Mouse (Mus musculus) kidney, postnatal 14 days (tissue): ENCODE data around the gene Setd4.
A peak's percentile ranks its signal among the peaks of the same experiment; 100 is the strongest.
"Not testable (repeated sequence)": the region's sequence is repeated elsewhere in the genome, so short reads cannot be mapped to it uniquely, and the experiment has no call there.

Source experiments
- DNase-seq: peaks from one replicate; pipeline ENCODE4 v3.0.0; 2022; ENCODE audit warnings: mixed read lengths

Setd4 gene

DNA sequence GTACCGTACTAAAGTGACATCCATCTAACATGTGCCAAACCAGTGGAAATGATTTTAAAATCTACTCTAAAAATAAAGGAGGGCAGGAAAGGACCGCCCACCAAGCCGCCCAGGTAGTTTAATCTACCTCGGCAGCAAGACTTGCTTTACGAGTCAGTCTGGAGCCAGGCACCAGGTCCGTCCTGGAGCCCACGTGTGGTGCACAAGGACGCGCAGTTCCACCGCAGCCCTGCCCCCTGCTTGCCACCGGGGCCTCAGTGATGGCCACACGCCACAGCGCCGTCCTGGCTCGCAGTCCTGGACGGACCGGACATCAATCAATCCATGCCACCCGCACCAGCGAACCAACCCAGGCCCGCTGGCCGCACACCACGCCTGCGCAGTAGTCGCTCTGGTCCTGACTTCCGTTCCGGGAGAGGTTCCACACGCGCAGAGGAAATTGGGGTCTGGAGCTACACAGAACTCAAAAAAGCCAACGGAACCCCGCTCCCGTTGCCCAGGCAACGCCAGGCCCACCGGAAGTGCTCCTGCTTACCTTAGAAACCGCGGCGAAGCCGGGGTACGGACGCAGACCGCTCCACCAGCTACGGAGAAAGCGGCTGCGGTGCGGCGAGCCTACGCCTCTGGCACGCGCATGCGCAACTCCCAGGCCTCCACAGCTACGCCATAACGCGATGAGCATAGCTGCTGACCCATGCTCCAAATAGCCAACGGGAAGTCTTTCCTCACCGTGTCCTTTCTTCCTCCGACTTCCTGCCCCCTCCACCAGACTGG is at the start of gene Setd4:
Gene Setd4 (minus strand): TSS at position 625 of the 774 bp plus-strand sequence.
- DNase-seq: peak; percentile 96

DNA sequence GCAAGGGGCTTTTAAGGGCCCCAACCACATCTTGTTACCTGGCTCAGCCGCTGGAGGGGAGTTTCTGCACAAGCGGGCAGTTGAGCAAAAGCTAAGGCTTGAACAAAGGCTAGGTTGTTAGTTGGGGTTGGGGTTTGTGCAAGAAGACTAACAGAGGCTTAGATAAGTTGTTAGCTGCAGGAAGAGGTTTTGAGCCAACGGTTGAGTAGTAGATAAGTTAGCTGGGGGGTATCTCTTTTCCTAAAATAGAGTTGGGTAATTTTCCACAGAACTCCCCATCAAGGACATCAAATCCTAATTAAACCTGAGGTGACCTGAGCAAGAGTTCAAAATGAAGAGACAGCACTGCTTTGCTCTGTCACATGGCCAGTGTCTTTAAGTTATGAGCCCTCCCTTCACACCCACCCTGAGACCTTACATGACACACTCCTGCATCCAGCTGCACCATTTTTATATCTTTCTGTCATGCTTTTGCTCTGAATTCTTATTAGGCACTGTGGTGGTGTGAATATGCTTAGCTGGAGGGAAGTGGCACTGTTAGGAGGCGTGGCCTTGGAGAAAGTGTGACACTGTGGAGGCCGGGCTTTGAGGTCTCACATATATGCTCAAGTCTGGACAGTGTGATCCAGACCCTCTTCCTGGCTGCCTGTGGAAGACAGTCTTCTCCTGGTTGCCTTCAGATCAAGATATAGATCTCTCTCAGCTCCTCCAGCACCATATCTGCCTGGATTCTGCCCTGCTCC is 44.7 kb upstream of the Setd4 start:
- no peak for DNase-seq

DNA sequence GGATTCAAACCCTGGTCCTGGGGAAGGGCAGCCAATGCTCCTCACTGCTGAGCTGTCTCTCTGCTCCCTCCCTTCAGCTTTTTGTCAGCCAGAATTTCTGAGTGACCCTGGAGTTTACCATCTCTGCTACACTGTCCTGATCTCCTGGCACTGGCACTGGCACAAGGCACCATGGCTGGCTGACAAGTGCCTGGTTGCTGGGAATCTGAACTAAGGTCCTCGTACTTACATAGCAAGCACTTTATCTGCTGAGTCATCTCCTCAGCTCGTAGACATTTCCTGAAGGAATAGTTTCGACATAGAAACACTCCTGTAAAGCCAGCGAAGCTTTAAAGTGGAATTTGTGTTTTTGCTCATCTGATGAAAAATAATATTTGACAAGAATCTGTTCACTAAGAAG is 40.1 kb upstream of the Setd4 start:
- no peak for DNase-seq

GRCm38 (mm10) chr16:93627761-93628400 is 24.0 kb upstream of the Setd4 start, which contains the start of gene Gm5678:
TSS of gene Gm5678 (plus strand) at chr16:93628097.
- no peak for DNase-seq

GRCm38 (mm10) chr16:93626745-93627144 is 22.9 kb upstream of the Setd4 start:
- peak; percentile 65 for DNase-seq

GRCm38 (mm10) chr16:93624671-93625070 is 20.8 kb upstream of the Setd4 start:
- DNase-seq: no peak

DNA sequence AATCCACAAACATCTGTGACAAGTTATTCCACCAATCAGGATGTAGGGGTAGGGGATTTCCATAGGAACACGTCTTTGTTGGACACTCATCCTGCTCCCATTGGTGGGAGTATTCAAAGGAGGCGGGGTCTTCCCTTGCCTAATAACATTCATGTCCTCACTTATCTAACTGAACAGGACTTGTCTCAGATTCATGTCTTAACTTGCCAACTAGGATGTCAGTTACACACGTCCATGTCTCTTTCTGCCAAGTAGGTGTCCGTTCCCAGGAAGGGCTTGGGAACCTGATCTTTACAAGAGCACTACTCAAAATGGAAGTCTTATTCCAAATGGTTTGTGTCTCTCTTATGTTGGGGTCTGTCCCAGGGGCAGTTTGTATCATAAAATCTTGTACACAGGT is 19.9 kb upstream of the Setd4 start:
- not testable (repeated sequence) for DNase-seq

GRCm38 (mm10) chr16:93615118-93615870 is 11.4 kb upstream of the Setd4 start:
- DNase-seq: peak; percentile 80

- peak; percentile 22 for DNase-seq
Measured at GRCm38 (mm10) chr16:93610961-93611360, 7.1 kb upstream of the Setd4 start.

DNA sequence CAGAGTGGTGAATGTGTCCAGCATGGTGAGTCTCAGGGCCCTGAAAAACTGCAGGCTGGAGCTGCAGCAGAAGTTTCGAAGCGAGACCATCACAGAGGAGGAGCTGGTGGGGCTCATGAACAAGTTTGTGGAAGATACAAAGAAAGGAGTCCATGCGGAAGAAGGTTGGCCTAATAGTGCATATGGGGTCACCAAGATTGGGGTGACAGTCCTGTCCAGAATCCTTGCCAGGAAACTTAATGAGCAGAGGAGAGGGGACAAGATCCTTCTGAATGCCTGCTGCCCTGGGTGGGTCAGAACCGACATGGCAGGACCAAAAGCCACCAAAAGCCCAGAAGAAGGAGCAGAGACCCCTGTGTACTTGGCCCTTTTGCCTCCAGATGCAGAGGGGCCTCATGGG is 5.9 kb upstream of the Setd4 start:
- DNase-seq: no peak

DNA sequence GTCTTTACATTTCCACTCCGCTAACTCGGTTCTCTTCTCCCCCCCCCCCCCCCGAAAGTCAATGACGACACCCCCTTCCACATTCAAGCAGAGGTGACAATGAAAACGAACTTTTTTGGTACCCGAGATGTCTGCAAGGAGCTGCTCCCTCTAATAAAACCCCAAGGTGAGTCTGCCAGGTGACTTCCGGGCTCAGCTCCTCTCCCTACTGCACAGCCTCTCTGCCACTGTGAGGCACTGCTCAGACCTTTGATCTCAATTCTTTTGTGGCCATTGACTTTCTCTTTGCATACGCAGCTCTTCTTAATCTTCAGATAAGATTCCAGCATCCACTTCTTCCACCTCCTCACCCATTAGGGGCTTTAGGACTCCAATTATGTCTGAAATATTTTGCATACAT is 4.9 kb upstream of the Setd4 start:
- no peak for DNase-seq

DNA sequence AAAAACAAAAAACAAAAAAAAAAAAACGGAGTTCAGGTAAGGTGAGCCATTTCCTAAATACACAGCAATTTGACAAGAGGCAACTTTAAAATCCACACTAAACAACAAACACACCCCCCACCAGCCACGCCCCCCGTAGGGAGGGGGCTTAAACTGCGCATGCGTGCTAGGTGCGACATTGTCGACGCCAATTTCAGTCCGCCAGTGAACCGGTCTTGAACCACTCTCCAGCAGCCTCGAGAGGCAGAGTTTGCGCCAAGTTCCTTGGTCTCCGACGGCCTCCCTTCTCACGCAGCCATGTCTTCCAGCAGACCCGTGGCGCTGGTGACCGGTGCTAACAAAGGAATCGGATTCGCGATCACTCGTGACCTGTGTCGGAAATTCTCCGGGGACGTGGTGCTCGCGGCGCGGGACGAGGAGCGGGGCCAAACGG is 3.8 kb upstream of the Setd4 start:
- DNase-seq: peak; percentile 92

DNA sequence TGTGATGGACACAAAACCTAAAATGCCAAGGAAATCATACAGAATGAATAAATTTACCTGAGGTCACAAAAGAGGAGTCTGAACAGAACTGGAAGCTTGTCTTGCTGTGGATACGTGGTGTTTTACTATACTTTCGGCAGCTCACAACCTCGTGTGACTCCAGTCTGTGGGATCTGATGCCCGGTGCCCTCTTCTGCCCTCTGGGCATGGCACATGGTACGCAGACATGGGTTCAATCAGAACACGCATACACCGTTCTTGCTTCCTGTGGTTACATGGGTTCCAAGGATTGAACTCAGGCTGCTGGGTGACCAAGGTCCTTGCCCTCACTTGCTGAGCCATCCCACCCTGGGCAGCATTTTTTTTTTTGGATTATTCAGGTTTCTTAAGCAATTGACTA is 2.3 kb upstream of the Setd4 start:
- no peak for DNase-seq

- DNase-seq: no peak
Measured at GRCm38 (mm10) chr16:93605553-93605952, 1.7 kb upstream of the Setd4 start, which contains the start of gene Cbr1. TSS of gene Cbr1 (plus strand) at chr16:93605853.

- DNase-seq: no peak
Measured at GRCm38 (mm10) chr16:93604481-93604969, 662 bp upstream of the Setd4 start.

DNA sequence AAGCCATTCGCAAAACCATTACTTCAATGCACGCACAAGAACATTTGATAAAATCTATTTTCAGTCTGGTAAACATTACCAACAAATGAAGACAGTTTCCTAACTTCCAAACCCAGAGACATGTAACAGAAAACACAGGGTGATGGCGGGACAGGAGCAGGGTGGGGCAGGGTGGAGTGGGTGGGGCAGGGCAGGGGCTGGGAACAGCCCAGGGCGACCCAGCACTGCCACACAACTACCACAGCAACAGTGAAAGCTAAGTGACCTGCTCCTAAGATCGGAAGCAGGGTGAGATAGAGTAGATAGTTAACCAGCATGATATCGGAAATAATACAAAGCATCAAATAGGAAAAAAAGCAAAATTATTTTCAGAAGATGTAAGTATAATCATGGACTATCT is 4.4 kb downstream of the Setd4 start:
- no peak for DNase-seq

GRCm38 (mm10) chr16:93597551-93597950 is 6.3 kb downstream of the Setd4 start:
- DNase-seq: no peak

- DNase-seq: peak; percentile 62
Measured at GRCm38 (mm10) chr16:93596807-93597206, 7.1 kb downstream of the Setd4 start.

DNA sequence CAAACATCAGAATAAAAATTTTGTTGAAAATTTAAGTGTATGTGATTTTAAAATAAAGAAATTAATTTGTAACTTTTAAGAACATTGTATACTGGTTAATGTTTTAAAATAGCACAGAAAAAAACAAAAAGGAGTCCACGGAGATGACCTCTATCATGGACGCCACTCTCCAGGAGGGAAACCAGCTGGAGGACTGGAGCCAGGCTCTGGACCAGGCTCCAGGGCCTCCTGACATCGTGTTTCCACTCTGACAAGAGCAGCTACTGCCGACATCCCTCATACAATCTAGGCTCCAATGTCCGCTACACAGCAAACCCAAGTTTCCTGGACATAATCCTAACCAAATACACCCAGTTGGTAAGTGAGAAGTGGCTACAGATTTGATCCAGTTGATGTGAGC is 8.1 kb downstream of the Setd4 start:
- peak; percentile 56 for DNase-seq

- no peak for DNase-seq
Measured at GRCm38 (mm10) chr16:93594448-93594847, 9.4 kb downstream of the Setd4 start.

GRCm38 (mm10) chr16:93593406-93593805 is 10.5 kb downstream of the Setd4 start:
- DNase-seq: no peak

- DNase-seq: no peak
Measured at GRCm38 (mm10) chr16:93592711-93593110, 11.2 kb downstream of the Setd4 start.
